Mouse (Mus musculus): ENCODE results near the gene Klhl26.

- TF ChIP-seq EP300 (IDR thresholded peaks at IDR 0.05) (no peak), CTCF (IDR thresholded peaks at IDR 0.05) (no peak)
These were observed 35.0 kb upstream of the Klhl26 start for GRCm38 (mm10) chr8:70511770-70512169.
